Mouse (Mus musculus) brain, embryonic 14.5 days (tissue): Measurements from ENCODE around the gene Maml2. TPM values are rescaled to one million over a fixed set of nuclear protein-coding genes. Genes with fewer than 3 reads are reported as not detected.

Experiments used
- DNase-seq: peaks from one replicate; pipeline ENCODE4 v3.0.0-alpha.2; 2011; ENCODE audit warnings: low read depth
- CTCF ChIP-seq: fragments of 200-500 bp; IDR thresholded peaks from 2 replicates; pipeline ENCODE4 v1.5.1; 2012; ENCODE audit warnings: inconsistent platforms, mild to moderate bottlenecking, moderate library complexity, borderline replicate concordance; ENCODE audit not compliant: insufficient read depth, insufficient read length; ENCODE audit errors: extremely low read depth
- POLR2A ChIP-seq: fragments of 200-500 bp; IDR thresholded peaks from 2 replicates; pipeline ENCODE4 v1.6.1; 2012; ENCODE audit warnings: mild to moderate bottlenecking, inconsistent platforms, borderline replicate concordance; ENCODE audit not compliant: poor library complexity, insufficient read depth, insufficient read length, severe bottlenecking; ENCODE audit errors: extremely low read depth
- polyA plus RNA-seq: library from polyadenylated mRNA; depleted of rRNA; stranded (reverse); fragments of >200 nt; gene quantifications from 2 replicates; pipeline ENCODE4 v1.2.3, GENCODE M21; 2012

Maml2 gene
- polyA plus RNA-seq, 1 experiment, result 9.8 TPM

DNA sequence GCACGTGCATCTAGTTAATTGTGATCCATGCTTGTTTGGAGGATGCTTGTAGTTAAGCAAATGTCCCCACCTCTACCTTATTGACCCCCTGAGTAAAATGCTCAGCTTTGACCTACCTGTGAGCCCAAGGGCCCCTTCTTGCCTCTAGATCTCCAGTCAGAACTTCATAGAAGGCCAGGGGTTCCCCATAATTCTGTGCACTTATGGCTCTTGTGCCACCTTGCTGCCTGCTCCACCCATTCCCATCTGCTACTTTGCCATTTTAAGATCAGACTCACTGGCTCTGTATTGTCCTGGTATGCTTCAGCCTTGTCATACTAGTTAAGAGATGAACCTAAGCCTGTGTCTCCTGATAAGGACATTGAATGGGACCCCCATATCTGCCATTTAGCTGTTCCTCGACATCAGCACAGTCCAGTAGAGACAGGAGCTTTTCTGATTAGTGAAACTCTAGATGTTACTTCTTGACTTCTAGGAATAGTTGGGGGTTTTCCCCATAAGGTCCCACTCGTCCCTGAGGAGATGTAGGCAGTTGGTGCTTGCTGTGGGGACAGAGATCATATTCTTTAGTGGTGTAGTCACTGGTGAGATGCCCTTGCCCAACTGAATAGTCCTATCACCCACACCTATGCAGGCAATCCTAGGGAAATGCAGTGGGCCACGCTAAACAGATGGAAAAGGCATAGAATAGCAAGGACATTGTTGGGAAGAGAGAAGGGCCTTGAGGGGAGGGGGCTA, 301.0 kb downstream of the Maml2 start:
- DNase-seq, result no peak
- TF ChIP-seq POLR2A (no peak), CTCF (no peak)

DNA sequence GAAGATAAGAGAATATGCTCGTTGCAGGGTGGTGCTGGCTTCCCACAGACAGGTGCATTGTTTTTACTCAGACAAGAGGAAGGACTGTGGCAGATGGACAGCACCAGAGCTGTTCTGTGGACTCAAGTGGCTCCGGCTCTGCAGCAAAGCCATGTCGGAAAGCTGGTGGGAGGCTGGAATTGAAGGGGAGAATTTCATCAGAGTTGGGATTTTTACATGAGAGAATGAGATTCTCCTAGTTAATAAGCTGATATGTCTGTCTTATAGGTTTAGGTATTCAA, 301.5 kb downstream of the Maml2 start:
- no peak for DNase-seq
- TF ChIP-seq CTCF (no peak), POLR2A (no peak)

DNA sequence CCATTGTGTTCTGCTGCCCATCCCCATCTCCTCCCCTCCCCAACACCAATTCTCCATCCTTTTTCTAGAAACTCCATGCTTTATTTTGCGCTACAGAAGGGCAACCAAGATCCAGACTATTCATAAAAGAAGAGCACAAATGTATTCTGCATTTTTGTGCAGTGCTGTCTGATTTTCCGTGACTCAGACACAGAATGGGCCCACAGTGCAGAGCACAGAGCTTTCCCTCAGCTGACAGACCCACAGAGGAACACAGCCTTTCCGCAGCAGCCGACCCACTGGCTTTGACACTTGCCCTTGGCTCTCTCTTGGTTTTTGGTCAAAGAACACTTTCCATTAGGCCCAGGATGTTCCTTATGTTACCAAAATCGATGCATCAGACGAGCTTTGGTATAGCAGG, 302.0 kb downstream of the Maml2 start:
- DNase-seq, result no peak

DNA sequence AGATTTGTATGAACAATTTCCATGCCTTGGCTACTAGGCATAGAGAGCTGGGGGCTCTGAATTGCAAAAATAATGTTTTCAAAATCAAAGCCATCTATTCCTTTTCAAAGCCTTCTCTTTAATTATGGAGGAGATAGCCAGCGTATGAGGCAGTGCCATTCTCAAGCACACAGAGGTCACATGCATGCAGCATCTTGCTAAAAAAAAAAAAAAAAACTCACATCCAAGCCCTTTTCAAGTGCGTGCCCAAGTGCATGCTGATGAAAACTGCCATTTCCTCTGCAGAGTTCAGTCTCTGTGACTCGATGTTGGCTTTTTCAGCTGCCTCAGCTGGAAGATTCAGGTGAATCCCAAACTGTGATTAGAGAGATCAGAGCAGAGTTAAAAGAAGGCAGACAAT, 304.0 kb downstream of the Maml2 start:
- no peak for DNase-seq
- TF ChIP-seq CTCF, result no peak
- TF ChIP-seq POLR2A, result no peak

More for the DNA sequence above, 302.0 kb downstream of the Maml2 start:
- TF ChIP-seq POLR2A (no peak), CTCF (no peak)

DNA sequence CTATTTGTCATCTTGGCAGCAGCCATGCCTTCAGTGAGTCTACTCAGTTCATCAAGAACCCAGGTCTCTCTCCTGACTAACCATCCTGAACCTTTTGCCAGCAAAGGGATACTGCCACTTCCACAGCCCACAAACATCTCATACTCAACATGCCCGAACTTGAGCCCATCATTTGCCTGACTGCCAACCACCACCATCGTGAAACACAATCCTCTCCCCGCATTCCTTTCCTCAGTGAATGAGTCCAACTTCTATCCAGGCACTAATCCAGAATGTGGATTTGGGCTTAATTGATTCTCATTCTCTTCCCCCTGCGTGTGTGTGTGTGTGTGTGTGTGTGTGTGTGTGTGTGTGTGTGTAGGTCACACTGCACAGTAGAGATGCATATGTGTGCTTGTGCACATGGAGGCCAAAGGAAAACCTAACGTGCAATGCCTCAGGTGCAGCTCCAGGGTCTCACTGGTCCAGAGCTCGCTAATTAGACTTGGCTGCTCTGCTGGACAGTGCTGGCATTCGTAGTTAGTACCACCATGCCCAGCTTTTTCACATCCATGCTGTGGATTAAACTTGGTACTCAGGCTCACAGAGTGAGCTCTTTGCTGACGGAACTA, 305.9 kb downstream of the Maml2 start:
- TF ChIP-seq CTCF, result no peak
- peak; percentile 68 for DNase-seq

DNA sequence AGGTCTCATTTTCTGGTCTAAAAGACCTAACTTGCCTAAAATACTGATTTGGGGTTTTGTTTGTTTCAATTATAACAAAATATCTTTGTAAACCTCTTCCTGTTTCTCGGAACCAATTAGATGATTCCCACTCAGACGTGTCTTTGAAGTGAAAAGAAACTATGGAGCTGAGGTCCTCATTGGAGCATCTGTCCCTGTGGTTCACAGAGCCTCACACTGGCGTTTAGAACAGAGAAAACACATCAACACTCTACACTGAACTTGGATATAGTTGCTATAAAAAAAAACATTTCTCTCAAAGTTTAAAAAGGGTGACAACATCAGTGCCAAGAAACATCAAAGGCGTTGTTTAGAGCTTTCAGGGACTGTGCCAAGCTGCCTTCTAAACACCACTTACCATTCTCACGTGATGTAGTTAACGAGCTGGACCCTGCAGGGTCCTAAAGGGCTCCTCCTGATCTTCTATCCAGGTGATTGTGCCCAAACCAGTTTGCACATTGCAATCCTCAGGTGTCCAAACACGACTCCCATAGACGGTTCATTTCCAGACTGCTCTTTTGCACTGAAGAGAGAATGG, 309.9 kb downstream of the Maml2 start:
- TF ChIP-seq CTCF (no peak), POLR2A (no peak)
- peak; percentile 77 for DNase-seq

DNA sequence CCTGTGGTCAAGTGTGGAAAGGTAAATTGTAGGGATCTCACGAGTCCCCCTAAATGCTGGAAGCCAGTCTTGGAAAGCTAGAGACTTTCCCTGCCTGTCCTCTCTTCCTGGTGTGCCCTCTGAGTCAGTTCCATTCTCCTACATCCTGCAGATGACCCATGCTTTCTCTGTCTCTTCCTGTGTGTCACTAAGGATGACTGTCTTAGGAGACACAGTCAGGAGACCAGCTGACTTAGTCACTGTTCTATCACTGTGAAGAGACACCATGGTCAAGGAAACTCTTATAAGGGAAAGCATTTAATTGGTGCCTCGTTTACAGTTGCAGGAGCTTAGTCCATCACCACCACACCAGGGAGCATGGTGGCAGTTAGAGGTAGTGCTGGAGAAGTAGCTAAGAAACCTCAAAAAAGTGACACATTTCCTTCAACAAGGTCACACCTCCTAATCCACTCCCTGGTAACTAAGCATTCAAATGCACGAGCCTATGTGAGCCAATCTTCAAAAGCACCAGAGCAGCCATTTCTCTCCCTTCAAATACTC, 310.8 kb downstream of the Maml2 start:
- DNase-seq, result no peak
- TF ChIP-seq POLR2A, result no peak
- TF ChIP-seq CTCF, result no peak

DNA sequence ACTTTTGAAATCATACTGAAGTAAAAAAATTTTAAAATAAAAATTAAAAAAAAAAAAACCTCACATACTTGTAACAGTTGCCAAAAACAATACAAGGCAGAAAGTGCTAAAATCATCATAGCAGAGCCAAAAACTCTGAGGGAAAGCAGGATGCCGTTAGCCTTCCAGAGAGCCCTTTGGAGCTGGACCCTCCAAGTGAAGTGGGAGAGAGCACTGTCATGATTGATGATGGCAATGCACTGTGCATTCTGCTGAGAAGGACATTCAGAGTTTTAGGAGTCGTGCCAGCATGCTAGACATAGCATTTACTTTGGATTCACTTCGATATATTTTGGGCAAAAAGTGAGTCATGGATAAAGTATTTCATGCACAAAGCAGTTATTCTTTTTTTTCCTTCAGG, 313.8 kb downstream of the Maml2 start:
- no peak for DNase-seq
- no peak for TF ChIP-seq POLR2A

DNA sequence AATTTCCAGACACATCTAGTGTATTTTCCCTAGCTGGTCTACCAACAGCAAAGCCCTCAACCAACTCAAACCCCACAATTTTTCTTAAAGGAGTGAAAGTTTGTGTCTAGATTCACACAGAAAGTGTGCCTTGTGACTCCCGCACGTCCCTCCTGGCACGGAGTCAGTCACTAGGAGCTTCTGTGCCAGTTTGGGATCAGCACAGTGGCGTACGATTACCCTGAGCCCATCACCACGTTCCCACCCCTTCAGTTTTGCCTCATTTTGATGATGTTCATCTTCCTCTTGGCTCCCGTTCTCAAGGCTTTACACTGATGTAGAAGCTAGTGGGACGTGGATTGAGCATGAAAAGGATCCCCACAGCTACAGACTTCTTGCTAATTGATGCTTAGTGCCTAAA, 314.6 kb downstream of the Maml2 start:
- TF ChIP-seq POLR2A (no peak), CTCF (no peak)
- DNase-seq, result no peak

DNA sequence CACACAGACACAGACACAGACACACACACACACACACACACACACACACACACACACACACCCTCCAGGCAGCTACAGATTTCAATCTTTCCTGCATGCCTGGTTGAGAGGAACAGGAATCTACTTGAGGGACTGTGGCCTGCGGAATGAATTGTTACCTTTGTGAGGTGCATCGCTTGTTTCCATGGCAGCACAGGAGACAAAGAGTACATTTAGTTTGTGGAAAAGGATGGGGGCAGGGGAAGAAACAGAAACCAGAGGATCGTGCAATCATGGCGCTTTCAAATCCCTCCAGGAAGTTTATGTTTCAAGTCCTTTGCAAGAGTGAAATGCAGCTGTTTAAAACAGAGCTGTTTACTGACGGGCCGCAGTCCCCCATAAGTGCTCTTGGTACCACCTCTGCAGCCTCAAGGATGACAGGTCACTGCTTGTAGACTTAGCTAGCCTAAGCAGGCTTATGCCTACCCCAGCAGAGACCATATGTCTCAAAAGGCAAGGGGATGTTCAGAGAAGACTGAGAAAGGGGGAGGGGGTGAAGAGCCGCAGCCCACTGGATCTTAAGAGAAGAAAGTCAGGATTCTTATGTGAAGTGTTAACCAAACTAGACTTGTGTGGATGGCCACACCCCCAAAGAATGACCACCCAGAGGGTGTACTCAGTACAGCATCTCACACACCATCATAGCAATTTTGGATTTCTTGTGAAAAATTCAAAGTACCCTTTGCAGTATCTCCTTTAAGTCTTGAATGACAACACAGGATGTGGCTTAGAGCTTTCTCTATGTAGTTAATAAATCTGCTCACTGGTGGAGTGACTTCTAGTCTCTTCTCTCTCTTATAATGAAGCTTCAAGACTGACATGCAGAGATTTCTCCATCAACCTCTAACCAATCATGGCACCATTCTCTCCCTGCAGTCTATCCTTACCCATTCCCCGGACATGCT, 315.8 kb downstream of the Maml2 start:
- DNase-seq, result peak; percentile 80
- no peak for TF ChIP-seq CTCF
- TF ChIP-seq POLR2A, result no peak

DNA sequence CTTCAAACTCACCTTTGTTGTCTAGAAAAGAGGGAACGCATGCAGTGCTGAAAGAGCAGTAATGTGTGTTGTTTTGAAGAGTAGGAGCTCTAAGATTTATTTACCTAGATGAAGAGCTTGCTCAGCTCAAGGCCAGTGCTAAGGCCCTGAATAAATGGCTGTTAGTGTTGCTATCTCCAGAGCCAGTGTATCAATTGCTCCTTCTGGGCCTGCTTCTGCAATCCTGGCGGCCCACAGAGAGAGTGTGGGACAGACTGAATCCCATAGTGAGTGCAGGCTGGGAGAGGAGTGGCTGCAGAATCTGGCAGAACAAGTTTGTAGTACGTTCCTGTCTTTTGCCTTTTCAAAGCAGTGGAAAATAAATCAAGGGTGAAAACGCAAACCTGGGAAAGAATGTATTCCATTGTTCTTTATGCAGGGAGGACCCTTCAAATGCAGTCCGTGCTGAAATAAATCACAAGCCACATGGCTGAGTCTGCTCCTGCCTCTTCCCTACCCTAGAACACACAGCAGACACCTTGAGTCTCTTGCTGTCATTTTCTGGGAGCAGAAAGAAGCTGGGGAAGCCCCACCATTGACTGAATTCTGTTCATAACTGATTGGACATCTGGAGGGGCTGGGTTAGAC, 318.7 kb downstream of the Maml2 start:
- no peak for TF ChIP-seq POLR2A
- no peak for DNase-seq
